Mouse (Mus musculus): Measurements from ENCODE around the gene Hk1.

- TF ChIP-seq CTCF (conservative IDR thresholded peaks at IDR 0.05; ENCODE audit: low read length) (no peak), POU5F1 (IDR thresholded peaks at IDR 0.05; ENCODE audit: borderline replicate concordance, low read length) (no peak), NANOG (IDR thresholded peaks at IDR 0.05; ENCODE audit: borderline replicate concordance, low read length) (no peak)
Measured at GRCm38 (mm10) chr10:62231395-62231732, 148.3 kb downstream of the Hk1 start.

All from E14TG2a.4 (cell line).